Mouse (Mus musculus): ENCODE measurements around the gene Cox10.

Gene Cox10

DNA sequence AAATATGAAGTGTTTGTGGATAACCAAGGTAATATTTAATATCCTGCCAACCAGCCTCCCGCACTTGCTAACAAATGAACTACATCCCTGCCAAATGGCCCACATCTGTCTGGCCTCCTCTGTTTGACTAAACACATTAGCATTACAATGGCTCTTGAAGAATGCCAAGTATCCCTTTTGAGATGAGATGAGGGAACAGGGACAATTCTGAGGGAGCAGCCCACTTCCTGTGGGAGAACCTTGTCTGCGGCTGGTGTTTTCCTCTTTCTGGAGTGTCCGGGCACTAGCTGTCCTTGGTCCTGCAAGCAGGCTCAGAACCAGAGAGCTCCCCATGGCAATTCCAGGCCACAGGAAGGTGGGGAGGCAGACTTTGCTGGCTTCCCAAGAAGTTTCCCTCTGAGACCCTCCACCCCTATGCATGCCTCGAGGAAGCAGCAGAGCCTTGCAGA, 126.5 kb downstream of the Cox10 start:
- DNase-seq, result no peak

DNA sequence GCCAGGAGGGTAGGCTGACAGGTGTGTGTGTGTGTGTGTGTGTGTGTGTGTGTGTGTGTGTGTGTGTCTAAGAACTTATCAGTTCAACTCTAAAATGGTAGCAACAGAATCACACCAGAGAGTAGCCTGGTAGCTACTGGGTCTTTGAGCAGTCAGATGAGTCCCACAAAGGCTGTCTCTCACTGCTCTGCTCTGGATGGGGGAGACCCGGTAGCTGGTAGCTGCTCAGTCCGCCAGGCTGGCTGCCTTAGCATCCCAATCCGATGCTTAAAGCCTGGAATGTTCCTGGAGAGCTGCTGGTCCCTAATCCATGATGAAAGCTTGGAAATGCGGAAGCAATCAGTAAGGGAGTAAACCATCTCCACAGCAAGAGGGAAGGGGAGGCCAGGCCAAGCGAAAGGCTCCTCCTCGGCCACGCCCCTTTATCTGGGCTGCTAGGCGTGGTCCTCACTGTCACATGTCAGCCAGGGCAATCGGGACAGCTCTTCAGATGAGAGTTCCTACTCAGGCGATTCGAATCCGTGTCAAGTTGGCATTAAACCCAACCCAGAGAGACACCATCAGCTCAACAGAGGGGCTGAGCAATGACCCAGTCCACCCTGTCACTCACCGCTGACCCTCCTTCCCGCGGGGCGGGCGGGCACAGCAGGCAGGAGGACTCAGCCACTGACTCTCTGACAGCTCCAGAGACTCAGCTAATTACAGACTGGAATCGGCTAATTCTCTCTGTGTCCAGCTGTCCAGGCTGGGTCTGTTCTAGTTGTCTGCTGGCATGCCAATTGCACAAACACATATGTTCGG, 127.2 kb downstream of the Cox10 start:
- peak; percentile 72 for DNase-seq

DNA sequence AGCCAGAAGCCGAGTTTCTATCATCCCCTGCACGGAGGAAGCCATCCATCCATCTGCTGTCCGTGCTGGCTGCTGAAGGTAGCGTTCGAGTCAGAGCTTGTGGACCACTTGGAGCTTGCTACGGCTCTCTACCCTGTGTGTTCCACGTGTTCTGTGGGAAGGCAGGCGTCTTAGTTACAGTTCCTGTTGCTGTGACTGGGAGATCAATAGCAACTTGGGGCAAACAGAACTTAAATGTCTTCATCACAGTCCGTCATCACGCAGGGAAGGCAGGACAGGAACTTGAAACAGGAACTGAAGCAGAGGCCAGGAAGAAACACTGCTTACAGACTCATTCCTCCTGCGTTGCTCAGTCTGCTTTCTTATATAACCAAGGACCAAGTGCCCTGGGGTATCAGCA, 130.9 kb downstream of the Cox10 start:
- no peak for DNase-seq

DNA sequence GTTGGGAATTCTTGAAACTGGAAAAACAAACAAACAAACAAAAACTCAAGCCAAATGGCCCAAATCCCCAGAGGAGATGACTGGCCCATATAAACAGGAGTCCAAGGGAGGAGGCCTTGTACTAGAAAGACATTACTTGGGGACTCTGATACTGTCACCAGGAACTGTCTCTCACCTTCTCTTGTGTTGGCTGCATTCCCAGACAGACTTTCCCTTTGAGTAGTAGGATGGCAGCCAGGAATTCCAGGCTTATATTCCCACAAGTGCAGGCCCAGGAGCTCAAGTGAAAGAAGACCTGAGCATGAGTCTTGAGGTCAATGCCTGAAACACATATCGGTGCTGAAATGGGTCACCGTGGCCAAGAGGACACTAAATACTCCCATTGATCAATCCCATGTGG, 132.2 kb downstream of the Cox10 start:
- no peak for DNase-seq

DNA sequence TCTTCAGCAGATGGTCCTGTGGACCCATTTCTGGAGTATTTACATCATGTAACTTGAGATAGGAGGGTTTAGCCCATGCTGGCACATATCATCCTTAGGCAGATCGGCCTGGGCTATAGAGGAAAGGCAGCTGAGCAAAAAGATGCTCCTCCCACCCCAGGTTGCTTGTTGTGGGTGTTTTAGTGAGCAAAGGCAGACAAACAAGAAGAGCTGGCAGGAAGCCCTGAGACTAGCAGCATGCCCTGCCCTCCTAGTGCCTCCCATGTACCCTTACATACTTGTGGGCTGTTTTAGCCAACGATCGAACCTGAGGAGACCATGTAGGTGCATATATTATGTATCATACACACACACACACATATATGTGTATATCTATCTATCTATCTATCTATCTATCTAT, 135.3 kb downstream of the Cox10 start:
- no peak for DNase-seq

DNA sequence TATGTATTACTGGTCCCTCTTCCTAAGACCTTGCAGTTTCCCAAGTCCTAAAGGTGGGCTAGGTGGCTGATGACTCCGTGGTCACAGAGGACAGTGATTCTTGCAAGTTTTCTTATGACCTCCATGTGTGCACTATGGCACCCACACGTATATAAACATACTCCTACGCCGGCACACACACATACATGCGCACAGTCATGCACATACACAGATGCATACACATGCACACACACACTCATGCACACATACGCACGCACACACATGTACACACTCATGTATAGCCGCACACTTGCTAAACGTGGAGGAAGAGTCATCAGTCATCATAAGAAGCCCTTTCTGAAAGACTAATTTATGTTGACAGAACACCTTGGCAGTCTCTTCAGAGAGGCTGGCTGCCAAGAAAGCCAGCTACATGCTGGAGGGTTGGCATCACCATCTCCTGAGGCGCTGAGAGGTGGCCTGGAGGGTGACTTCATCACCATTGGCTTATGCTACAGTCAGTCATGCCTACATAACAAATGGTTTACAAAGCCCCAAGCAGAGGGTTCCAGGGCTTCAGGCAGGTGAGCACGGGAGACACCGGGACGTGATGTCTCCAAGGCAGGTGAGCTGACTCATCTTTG, 135.9 kb downstream of the Cox10 start:
- no peak for DNase-seq

DNA sequence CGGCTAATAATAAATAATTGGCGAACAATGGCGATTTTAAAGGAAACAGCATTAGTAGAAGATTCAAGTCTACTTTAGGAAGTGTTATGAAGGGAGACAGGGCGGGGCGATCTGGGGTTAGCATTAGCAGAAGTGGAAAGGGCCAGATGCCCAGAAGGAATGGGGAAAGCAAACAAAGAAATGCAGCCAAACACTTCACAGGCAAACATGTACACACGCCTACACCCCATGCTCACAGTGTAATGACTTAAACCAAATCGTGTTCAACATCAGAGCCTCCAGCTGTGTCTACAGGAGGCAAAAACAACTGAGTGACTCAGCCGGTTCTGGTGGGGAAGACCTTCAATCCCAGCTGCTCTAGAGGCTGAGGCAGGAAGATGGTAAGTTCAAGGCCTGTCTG, 137.1 kb downstream of the Cox10 start:
- DNase-seq, result no peak

DNA sequence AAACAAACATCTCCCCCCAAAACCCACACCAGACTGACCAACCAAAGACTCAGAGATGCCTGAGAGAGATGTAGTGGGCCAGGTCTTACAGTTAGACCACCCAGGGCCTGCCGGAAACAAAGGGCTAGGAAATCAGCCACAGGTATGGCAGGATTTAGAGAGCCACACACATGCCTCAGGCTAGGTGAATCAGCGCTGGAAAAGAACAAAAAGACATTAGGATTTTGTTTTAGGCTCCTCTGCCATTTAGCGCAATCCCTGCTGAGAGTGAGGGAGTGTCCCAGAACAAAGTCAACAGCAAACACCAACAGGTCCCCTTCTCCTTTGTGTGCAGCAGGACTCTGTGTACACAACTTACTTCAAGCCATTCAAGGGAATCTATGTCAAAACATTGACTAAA, 142.6 kb downstream of the Cox10 start:
- DNase-seq, result no peak

DNA sequence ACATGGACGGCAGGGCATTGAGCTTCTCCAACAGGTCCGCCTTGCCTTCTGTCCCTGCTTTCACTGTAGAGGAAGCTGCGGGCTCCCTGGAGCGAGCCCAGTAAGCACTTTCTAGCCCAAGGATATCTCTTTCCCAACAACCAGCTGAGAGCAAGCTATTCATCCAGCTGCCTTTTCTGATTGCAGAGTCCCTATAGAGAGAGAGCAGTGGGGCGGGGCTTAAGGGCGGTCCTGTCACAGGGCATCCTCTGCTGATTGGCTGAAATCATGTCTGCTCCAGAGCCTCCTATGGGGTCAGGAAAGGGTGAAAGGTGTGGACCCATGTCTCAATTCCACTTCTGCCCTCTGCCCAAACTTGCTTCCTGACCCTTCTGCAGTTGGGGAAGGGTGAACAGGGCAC, 152.4 kb downstream of the Cox10 start:
- peak; percentile 32 for DNase-seq

DNA sequence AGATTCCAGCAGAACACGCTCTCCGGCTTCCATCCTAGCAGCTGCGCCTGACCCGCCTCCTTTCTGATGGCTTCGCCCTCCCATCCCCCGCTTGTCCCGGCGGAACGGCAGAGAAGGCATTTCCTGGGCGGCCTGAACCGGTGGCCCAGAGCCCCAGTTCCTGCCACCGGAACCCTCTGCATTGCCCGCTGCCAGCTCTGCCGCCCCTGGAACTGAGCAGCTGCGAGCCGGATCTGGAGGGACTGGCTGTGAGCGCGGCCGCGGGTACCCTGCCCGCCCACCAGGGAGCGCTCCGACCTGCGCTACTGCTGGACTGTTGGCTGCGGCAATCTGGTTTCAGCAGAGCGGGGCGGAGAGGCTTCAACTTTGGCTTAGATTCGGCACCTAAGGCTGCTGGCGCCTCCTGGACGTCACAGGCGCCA, 154.1 kb downstream of the Cox10 start:
- DNase-seq, result peak; percentile 75

DNA sequence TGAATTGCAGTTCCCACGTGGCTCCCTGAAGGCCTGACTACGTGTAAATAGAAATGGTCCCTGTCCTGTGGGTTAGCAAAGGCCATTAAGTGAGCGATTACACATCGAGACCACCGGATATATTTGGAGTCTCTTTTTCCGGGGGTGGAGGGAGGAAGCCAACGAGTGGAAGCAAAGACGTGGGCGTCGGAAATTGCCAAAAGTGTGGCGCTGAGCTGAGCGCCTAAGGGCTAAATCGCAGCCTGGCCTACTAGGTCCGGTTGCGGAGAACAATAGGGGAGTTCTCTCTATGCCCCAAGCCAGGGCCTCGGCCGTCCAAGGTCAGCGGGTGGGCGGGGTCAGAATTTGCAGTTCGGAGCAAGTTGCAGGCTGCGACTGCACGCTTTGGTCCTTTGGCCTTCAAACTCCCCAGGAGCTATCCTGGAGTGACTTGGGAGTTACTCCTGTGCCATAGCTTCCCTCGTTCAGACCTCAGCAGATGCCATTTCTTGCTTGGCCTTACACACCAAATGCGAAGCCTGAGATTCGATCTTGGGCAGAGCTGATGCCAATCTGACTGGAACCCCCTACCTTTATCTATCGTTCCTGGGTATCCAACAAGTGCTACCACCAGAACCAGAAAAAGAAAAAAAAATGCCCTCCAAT, 154.9 kb downstream of the Cox10 start:
- DNase-seq, result peak; percentile 36

DNA sequence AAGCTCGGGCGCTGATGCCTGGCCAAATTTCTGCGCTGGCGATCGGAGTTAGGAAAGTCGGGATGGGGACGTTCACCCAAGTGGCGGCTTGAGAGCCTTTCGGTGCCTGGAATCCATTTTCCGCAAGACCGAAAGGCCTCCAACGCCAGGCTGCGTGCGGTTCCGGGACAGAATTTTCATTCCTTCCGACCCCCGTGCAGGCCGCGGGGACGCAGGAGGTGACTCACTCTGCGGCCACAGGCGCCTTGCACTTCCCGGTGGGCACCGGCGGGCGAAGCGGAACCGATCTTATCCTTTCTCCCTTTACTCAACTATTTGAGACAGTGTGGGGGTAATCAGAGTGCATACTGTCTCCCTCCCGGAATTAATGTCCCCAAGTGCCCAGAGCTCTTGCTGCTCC, 155.9 kb downstream of the Cox10 start:
- DNase-seq, result peak; percentile 20

DNA sequence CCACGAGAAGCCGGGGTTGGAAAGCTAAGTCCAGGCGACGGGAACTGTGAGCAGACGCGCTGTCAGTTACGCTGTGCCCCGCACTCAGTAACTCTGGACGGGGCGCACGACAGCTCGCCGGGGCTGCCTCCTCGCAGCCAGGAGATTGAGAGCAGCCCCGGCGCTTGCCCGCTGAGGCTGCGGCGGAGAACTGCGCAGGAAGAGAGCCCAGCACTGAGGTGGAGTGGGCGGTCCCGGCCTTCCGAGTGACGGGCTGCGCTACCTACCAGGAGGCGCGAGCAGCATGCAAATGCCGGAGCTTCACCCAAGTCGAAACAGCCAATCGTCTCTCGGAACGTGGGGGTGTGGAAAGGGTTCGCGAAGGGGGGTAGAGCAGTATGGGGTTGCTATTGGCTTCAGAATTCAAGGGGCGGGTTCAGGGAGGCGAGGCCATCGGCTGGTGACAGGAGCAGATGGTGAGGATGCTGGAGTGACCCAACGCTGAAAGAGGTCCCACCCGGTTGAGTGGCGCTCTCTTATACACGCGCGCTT, 157.1 kb downstream of the Cox10 start, which contains the start of gene Hs3st3b1:
Hs3st3b1 (minus strand) TSS at position 200 of the 531 bp plus-strand sequence.
- peak; percentile 87 for DNase-seq

DNA sequence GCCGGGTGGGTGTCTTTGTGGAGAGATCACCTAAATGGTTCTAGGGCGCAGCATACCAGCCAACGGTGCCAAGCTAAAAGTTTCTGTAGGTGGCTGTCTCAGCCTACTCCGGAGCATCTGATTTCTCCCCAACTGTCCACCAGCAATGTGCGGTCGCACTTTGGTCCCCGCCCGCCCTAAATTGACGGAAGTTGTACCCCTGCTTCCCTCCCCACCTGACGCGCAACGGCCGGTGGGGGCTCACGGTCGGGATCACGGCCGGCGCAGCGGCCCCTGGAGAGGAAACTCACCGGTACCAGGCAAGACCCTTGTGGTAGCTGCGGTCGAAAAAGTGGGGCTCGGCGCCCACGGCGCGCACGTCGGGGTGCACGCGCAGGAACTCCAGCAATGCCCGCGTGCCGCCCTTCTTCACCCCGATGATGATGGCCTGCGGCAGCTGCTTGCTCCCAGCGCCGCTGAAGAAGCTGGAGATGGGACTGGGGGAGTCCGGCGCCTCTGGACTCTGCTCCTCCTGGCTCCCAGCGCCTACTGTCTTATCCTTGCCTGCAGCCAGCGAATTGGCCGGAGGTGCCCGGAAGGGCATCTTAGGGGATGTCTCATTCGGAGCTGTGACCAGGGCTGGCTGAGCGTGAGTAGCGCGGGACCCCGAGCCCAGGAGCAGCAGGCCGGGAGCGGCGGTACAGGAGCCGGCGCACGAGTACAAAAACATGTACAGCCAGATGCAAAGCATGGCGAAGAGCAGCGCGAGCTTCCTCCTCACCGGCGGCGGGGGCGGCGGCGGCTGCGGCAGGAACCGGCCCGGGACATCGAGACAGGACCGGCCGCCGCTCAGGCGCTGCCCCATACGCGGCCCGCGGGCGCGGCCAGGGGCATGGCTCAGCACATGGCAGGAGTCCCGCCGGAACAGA, 158.0 kb downstream of the Cox10 start:
- DNase-seq, result no peak

DNA sequence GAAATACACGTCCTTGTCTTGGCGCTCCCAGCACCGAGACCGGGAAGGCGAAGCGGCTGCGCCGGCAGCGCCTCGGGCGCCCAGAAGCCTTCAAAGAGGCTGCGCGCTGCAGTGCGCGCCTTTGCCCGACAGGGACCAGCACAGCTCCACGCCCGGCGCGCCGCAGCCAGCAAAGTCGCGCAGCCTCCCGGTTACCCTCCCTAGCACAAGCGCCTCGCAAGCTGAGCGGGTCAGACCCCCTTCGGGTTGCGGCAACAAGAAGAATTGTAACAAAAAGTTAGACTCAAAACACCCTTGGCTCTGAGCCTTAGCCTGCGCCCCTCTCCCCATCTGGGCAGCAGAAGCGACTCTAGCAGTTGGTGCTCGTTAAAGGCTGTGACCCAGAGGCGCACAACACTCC, 158.7 kb downstream of the Cox10 start:
- peak; percentile 68 for DNase-seq

DNA sequence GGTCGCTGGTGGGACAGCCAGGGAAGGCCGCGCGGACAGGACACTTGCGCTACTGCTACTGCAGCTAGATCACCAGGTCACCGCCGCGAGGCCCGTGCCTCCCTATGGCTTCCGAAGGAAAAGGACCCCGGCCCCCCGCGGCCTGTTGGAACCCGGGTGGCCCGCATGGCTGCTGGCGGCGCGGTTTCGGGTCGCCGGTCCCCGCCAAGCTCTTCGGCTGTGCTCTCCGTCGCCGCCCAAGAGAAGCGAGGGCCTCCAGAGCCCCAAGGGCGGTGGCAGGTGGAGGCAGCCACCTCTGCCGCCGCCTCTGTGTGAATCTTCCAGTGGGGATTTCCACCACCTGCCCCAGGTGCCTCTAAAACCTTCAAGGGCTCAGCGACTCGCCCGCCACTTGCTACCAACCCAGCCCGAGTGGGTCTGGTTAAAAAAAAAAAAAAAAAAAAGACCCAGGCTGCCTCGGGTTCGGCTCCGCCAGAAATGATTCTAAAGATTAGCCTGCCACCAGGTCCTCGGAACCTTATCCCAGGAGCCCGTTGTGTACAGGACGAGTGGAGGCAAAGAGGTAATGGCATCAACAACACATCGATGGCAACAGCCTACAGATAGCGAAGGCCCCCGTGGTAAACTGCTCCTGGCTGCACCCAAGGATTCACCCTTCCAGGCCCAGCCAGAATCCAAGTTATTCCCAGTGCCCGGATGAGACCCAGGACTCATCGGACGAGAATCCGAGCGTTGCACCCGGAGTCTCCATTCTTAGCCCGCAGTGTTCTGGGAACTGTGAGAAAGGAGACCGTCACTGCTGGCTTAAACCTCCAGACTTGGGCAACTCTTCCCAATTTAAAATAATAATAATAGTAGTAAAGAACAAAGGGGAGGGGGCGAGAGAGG, 159.8 kb downstream of the Cox10 start:
- DNase-seq, result no peak

DNA sequence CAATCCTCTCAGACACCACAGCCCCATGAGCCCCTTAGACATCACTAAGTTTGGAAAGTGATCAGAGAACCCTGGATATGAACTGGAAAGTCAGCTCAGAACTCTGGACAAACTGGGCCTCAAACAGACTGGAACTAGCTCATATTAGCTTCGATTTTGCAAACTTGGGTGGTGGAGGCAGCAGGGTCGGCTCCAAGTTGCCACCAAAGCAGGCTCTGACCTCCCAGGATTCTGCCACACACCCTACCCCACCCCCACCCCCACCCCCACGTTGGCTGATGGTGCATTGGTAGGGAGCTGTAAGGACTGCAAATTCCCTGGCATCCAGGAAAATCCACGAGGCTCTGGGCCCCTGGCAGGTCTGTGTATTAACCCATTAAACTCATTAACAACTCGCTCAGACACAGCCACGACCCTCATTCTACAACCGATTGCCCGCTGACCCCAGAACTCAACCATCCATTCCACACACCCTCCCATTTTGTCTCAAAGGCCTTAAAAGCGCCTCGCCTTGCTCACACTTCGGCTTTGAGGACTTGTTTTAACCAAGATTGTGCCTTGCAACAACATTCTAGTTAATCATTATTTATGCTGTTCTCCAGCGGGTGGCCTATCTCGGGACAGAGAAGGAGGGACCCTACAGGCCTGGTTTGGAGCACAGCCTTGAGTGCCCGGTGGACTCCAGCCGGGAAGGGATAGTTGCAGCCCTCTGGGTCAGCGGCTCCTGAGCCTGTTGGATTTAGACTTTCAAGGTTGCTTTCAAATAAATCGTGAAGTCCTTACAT, 160.8 kb downstream of the Cox10 start:
- peak; percentile 38 for DNase-seq

DNA sequence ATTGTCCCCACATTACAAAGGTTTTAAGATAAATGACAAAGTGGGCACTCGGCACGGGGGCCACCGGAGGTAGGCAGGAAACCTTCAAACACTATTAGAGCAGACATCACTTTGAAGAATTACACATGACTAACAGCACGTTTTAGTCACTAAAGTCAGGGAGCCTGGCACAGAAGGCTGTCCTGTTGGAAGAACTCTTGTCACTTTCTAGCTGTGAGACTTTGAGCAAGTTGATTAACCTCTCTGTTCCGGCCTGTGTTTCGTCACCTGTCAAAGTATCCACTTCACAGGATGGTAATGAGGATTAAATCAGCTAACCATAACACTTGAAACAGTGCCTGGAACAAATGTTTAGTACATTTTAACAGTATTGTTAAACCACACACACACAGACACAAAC, 161.7 kb downstream of the Cox10 start:
- no peak for DNase-seq

DNA sequence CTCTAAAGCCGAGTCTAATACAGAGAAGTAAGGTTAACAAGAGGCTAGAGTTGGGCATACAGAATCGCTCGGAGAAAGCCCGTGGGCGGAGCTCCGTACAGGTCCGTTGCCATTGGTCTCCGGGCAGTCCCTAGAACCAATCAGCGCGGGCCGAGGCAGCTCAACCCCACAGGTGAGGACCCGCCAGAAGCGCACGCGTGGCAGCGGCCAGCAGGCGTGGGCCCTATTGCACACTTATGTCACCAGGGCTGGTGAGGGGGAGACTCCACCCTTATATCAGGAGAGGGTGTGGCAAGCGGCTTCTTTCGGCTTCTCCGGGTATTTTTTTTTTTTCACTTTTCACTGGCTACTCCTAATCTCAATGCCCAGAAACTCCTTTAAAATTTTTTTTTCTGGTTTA, 164.9 kb downstream of the Cox10 start:
- DNase-seq, result peak; percentile 78

DNA sequence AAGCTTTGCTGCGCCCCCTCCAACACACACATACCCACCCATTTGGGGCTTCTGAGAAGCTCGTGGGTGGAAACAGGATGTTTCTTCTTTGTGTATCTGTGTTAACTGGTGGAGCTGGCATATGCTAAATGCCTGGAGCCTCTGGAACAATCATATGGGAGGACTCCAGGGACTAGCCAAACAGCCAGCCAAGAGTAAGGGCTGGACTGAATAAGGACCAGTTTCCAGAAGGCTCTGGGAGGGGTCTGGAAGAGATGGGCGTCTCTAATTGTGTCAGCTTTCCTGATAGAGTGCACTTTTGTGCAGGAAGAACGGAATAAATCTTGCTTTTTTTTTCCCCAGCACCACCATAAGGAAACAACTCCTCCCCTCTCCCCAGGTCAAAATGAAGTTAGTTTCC, 165.3 kb downstream of the Cox10 start:
- DNase-seq, result no peak

Data from liver (tissue).